Mouse (Mus musculus): ENCODE data around the gene Rnf141. TPM values are rescaled to one million over a fixed set of nuclear protein-coding genes. Genes with fewer than 3 reads are reported as not detected.

Gene Rnf141
- total RNA-seq, 1 experiment from 2014 or later, result 46.1 TPM

- peak; percentile 69 for DNase-seq
Measured at GRCm38 (mm10) chr7:110768451-110769064, 75.7 kb downstream of the Rnf141 start.

GRCm38 (mm10) chr7:110768001-110768400 lies 76.3 kb downstream of the Rnf141 start, which contains the start of gene Ampd3:
Gene Ampd3, plus strand, starts transcription at chr7:110768206.
- peak; percentile 27 for DNase-seq

- no peak for DNase-seq
Measured at GRCm38 (mm10) chr7:110762605-110763180, 81.6 kb downstream of the Rnf141 start.

- no peak for DNase-seq
Measured at GRCm38 (mm10) chr7:110756440-110756839, 87.8 kb downstream of the Rnf141 start.

GRCm38 (mm10) chr7:110753926-110754330 lies 90.3 kb downstream of the Rnf141 start:
- no peak for DNase-seq

DNA sequence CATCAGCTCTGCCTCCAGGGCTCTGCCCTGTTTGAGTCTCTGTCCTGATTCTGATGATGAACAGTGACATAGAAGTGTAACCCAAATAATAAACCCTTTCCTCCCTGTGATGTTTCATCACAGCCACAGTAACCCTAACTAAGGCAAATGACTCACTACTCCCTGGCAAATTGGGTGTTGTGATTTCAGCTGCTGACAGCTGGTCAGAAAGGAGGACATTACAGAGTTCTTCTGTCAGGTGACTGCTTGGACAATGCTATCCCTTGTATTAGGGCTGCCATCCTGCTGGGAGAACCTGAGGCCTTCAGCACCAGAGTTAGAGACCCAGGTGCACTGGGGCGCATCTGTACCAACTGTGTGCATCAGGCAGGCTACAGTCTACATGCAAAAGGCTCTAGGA lies 90.9 kb downstream of the Rnf141 start:
- no peak for DNase-seq

- no peak for DNase-seq
Measured at GRCm38 (mm10) chr7:110751634-110752033, 92.6 kb downstream of the Rnf141 start.

DNA sequence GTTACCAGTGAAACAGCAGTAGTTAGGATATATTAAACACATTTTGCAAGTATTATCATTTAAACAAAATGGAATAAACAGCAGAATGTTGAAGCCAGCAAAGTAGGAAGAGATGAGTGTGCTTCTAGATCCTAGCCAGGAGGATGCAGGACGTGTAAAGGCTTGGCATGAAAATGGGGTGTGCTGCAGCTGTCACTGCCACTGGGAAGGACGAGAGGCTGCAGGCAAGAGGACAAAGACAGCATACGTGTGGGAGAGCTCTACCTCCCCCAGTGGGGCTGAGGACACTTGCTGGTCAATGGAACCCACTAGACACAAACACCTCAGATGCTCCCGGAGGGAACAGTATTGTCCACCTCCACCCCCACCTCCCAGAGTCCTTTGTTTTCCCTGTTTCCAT lies 93.4 kb downstream of the Rnf141 start:
- DNase-seq, result no peak

Small RNA genes lying within 50 kb of the gene (microRNA-seq; reads per million reads assigned to microRNA genes)
- gene Gm47282, result 0 reads per million in 2 experiments

Other genes with a start within 250 kb of the Rnf141 start
- 51.9 and 52.1 TPM in 2 replicates for gene Sbf2, start 229.5 kb downstream of the Rnf141 start, total RNA-seq (2021)
- 17.3 and 18.6 TPM in 2 replicates for gene Adm, start 216.8 kb downstream of the Rnf141 start, total RNA-seq (2021)
- 22.9 and 32.8 TPM in 2 replicates for gene Ampd3, start 76.3 kb downstream of the Rnf141 start, total RNA-seq (2021)
- gene Lyve1, start 18.8 kb upstream of the Rnf141 start, total RNA-seq (2021), result 13.2 and 18.8 TPM in 2 replicates
- gene Mrvi1, start 138.0 kb upstream of the Rnf141 start, total RNA-seq (2021), result 11.6 and 13.0 TPM in 2 replicates
- gene Ctr9, start 184.5 kb upstream of the Rnf141 start, total RNA-seq (2021), result 42.5 and 45.9 TPM in 2 replicates
- 933 and 946 TPM in 2 replicates for gene Eif4g2, start 238.6 kb upstream of the Rnf141 start, total RNA-seq (2021)

All from adrenal gland, postnatal 14 days (tissue).